Mouse (Mus musculus): Measurements from ENCODE around the gene Olfm2.
"Not testable (repeated sequence)": the region's sequence is repeated elsewhere in the genome, so short reads cannot be mapped to it uniquely, and the experiment has no call there.

The Olfm2 gene

GRCm38 (mm10) chr9:20694721-20695235 is 51.4 kb downstream of the Olfm2 start:
- no peak for DNase-seq

GRCm38 (mm10) chr9:20692863-20693262 is 53.3 kb downstream of the Olfm2 start:
- no peak for DNase-seq

GRCm38 (mm10) chr9:20690449-20690848 is 55.7 kb downstream of the Olfm2 start:
- DNase-seq = not testable (repeated sequence)

GRCm38 (mm10) chr9:20689913-20690312 is 56.2 kb downstream of the Olfm2 start:
- no peak for DNase-seq

GRCm38 (mm10) chr9:20689403-20689802 is 56.7 kb downstream of the Olfm2 start:
- no peak for DNase-seq

GRCm38 (mm10) chr9:20685081-20685861 is 60.9 kb downstream of the Olfm2 start:
- no peak for DNase-seq

- DNase-seq = no peak
Measured at GRCm38 (mm10) chr9:20682389-20682722, 63.8 kb downstream of the Olfm2 start.

DNA sequence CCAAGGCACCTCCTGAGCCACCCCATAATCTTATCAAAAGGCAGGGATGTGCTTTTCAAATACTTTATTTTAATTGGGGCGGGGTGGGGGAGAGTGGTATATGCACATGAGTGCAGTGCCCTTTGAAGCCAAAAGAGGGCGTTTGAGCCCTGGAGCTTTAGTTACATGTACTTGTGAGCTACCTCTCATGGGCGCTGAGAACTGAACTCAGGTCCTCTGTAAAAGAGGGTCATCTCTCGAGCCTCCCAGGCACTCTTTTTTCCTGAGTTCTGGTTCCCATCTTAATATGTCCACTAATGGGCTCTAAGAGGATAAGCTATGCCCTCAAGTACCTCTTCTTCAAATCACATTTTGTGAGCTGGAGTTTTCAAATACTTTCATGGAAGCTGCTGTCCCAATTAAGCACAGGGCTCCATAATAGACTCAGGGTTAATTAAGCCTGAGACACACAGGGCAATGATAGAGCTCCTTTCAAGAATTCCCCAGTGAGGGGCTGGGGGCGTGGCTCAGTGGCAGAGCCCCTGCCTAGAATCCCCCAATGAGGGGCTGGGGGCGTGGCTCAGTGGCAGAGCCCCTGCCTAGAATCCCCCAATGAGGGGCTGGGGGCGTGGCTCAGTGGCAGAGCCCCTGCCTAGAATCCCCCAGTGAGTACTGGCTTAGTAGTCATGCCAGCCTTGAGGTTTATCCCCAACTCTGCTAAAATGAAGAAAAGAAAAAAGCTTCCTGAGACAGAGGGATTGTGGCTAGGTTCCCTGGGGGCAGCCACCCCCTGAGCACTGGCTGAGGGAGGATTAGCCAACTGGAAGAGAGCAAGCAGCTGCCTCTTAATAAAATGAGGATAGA is 64.4 kb downstream of the Olfm2 start:
- no peak for DNase-seq

DNA sequence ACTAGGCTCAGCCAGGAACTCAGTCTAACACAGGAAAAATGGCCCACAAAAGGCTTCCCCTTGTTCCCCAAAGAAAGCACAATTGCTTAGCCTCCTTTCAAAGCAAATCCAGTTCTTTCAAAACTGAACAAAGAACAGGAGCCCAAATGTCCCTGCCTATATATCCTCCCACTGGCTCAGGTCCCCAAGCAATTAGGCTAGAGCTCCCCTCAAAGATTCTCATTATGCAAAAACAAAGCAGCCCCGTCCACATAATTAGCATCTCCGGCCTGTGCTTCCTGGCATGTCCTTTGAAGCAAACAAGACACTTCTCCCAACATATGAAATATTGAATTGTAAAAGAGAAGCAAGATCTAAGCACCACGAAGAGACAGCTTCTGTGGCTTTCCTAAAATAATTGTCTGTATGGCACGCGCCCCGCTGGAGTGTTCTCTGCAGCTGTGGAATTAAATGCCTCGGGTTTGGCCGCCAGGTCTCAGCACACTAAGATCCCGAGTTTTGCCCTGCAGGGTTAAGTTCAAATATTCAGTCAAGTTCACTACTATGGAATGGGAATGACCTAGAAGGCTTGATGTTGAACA is 65.7 kb downstream of the Olfm2 start:
- no peak for DNase-seq

DNA sequence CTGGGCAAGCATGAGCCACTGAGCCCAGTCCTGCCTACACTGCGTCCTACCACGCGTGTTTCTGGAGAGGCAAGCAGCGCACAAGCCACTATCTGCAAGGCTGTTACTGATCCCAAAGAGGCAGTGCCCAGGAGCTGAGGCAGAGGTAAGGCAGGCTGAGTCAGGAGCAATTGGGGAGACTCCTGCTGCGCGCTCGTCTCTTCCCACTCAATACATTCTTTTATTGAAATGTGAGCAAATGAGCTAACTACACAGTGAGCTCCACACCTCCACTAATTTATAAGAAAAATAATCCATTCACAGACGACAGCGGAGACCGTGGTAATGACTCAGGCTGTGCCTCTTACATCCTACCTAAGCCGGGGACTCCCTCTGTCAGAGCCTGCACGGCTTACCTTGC is 68.3 kb downstream of the Olfm2 start:
- DNase-seq = no peak

GRCm38 (mm10) chr9:20672047-20672446 is 74.1 kb downstream of the Olfm2 start:
- DNase-seq = no peak

- DNase-seq = no peak
Measured at GRCm38 (mm10) chr9:20668065-20668464, 78.1 kb downstream of the Olfm2 start.

DNA sequence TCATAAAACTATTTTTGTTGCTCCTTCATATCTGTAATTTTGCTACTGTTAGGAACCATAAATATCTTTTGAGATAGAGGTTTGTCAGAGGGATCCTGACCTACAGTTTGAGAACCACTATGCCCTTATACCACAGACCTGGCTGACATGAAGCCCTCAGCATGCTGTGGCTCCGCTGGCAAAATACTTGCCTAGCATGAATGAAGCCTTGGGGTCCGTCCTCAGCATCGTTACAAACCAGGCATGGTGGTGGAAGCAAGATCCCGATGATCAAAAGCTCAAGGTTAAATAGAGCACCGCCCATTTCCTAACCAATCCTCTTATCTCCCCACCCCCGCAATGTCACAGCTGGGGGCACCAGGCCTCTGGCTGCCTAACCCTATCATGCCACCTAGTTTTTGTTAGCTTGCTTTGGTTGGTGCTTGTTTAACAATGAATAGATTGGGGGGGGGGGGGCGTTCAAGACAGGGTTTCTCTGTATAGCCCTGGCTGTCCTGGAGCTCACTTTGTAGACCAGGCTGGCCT is 79.6 kb downstream of the Olfm2 start:
- DNase-seq = no peak

DNA sequence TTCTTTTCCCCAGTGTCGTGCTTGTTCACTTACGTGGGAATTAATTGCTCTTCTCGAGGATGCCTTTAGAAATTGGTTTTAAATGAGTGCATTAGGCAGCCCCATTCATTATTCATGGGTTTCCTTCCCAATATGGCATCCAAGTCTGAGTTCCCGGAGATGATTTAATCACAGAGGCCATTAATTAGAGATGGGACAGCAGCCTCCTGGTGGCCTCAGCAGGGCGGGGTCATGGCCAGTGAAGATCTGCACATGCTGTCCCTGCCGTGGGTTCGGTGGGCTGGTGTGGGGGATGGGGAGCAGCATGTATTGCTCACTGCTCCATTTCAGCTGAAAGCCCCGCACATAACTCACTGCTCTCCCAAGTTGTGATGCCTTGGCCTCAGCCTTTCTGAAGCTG is 80.2 kb downstream of the Olfm2 start:
- no peak for DNase-seq

DNA sequence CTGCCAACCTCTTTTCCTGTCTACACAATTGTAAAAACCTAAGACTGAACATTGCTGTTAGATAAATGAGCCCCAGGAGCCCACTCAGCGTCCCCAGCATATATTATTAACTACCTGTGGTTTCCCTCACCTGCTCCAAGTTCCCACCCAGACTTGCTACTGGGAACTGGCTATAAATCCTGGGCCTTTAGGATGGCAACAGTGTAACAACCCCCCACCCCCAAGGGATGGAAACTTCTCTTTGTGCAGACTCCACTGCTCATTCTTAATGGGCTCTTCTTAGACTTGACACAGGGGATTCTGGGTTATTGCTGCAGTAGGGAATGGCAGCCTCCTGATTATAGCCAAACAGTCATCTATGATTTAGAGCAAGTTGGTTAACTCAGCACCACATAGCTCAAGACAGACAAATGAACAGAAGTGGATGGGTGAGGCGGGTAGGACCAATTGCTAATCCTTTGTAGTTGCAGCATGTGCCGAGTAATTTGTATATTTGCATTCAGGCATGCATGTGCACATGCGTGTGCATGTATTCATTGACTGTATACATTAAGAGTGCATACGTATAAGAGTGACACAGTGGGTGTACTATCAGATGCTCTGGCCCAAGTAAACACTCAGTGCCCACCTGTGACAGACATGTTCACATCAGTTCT is 81.0 kb downstream of the Olfm2 start:
- DNase-seq = no peak

GRCm38 (mm10) chr9:20664366-20664765 is 81.8 kb downstream of the Olfm2 start:
- DNase-seq = no peak

DNA sequence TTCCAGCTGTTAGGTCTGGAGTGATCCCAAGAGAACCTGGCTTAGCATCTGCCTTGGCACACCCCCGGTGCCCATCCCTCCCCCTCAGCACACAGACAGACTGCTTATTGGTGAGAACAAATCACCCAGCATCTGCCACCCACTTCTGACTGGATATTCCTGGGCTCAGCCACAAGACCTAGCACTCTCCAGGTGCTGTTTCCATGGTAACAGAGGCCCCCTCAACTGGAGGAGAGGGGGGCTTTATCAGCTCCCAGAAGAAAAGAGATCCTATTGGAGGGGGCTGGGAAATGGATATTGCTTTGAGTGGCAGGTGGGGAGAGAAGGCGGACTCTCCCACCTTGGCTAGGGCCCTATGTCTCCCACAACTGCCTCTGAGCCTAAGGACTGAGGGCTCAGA is 82.2 kb downstream of the Olfm2 start:
- no peak for DNase-seq

- no peak for DNase-seq
Measured at GRCm38 (mm10) chr9:20662874-20663273, 83.3 kb downstream of the Olfm2 start.

GRCm38 (mm10) chr9:20662325-20662724 is 83.8 kb downstream of the Olfm2 start:
- DNase-seq = no peak

- peak; percentile 96 for DNase-seq
Measured at GRCm38 (mm10) chr9:20657546-20657945, 88.6 kb downstream of the Olfm2 start.

DNA sequence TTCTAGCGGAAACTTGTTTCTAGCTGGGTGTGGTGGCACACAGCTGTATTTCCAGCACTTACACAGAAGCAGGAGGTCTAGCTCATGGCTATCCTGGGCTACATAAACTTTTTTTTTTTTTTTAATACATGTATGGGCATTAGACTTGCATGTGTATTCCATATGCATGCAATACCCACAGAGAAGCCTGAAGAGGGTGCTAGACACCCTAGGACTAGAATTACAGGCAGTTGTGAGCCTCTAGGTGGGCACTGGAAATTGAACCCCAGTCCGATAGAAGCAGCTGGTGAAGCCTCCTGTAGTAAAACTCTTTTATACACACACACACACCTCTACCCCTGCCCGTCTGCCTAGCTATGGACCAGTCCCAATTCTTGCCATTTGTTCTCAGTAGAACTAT is 92.3 kb downstream of the Olfm2 start:
- DNase-seq = no peak

- no peak for DNase-seq
Measured at GRCm38 (mm10) chr9:20652260-20652658, 93.9 kb downstream of the Olfm2 start.

Data from heart, adult 11 months (tissue).